Mouse (Mus musculus) G1E (cell line): Measurements from ENCODE around the gene Fam78b.

Source experiments
- CTCF ChIP-seq: IDR thresholded peaks from 2 replicates; pipeline ENCODE4 v1.5.1; 2012; ENCODE audit warnings: low read depth, low read length, inconsistent platforms, mixed read lengths
- TAL1 ChIP-seq: conservative IDR thresholded peaks from 2 replicates; pipeline ENCODE4 v1.6.1; 2012; ENCODE audit warnings: low read depth, low read length, inconsistent platforms, mixed read lengths

- TF ChIP-seq TAL1 (no peak), CTCF (no peak)
Observed at GRCm38 (mm10) chr1:166968271-166968670, 32.9 kb upstream of the Fam78b start.
